Mouse (Mus musculus) cortical plate, adult 2 months (tissue): ENCODE data around the gene Il1rapl1.

Source experiments
- CTCF ChIP-seq: fragments of 200-500 bp; IDR thresholded peaks from 2 replicates; pipeline ENCODE4 v1.5.1; 2011; ENCODE audit warnings: mild to moderate bottlenecking, control low read depth, low read length; ENCODE audit not compliant: insufficient read depth; ENCODE audit errors: extremely low read depth
- POLR2A ChIP-seq: fragments of 200-500 bp; IDR thresholded peaks from 2 replicates; pipeline ENCODE4 v1.6.1; 2011; ENCODE audit warnings: mild to moderate bottlenecking, low read length, control low read depth; ENCODE audit not compliant: insufficient read depth; ENCODE audit errors: extremely low read depth

GRCm38 (mm10) chrX:88112254-88112653 is 3.2 kb downstream of the Il1rapl1 start:
- no peak for TF ChIP-seq CTCF
- TF ChIP-seq POLR2A: no peak
